Mouse (Mus musculus) stomach, postnatal 0 days (tissue): ENCODE measurements around the gene Plekhj1. TPM values are rescaled to one million over a fixed set of nuclear protein-coding genes. Genes with fewer than 3 reads are reported as not detected.

ENCODE experiments used
- ATAC-seq: fragments of 200-750 bp; cut with Nextera tagmentation; 2 replicates; pipeline ENCODE4 v1.8.0; 2017; ENCODE audit not compliant: low FRiP score, low TSS enrichment
- DNase-seq: peaks from one replicate; pipeline ENCODE4 v3.0.0-alpha.2; 2016; ENCODE audit warnings: low spot score
- H3K27ac ChIP-seq: fragments of 300-500 bp; sonication (generic); replicated peaks from 2 replicates; pipeline ENCODE4 v1.5.1; 2014; ENCODE audit warnings: mild to moderate bottlenecking, control low read depth
- H3K27me3 ChIP-seq: fragments of 300-500 bp; sonication (generic); 2 replicates; pipeline ENCODE4 v1.6.1; 2014; ENCODE audit warnings: low read length; ENCODE audit not compliant: control insufficient read depth, insufficient read depth
- H3K36me3 ChIP-seq: fragments of 300-500 bp; sonication (generic); 2 replicates; pipeline ENCODE4 v1.6.1; 2014; ENCODE audit warnings: low read length, mixed read lengths; ENCODE audit not compliant: control insufficient read depth, insufficient read depth
- H3K4me1 ChIP-seq: fragments of 300-500 bp; sonication (generic); replicated peaks from 2 replicates; pipeline ENCODE4 v1.6.1; 2014; ENCODE audit warnings: antibody characterized with exemption; ENCODE audit not compliant: control insufficient read depth, insufficient read depth
- H3K4me2 ChIP-seq: fragments of 300-500 bp; sonication (generic); replicated peaks from 2 replicates; pipeline ENCODE4 v1.6.1; 2014; ENCODE audit warnings: low read depth, mild to moderate bottlenecking, control low read depth, moderate library complexity
- H3K4me3 ChIP-seq: fragments of 300-500 bp; sonication (generic); 2 replicates; pipeline ENCODE4 v1.5.1; 2014; ENCODE audit warnings: low read depth, low read length, control low read depth
- H3K9ac ChIP-seq: fragments of 300-500 bp; sonication (generic); 2 replicates; pipeline ENCODE4 v1.6.1; 2014; ENCODE audit warnings: mild to moderate bottlenecking, low read length, control low read depth, mixed read lengths
- H3K9me3 ChIP-seq: fragments of 300-500 bp; sonication (generic); 2 replicates; pipeline ENCODE4 v1.6.1; 2016; ENCODE audit warnings: low read length; ENCODE audit not compliant: control insufficient read depth
- CTCF ChIP-seq: IDR thresholded peaks from 2 replicates; pipeline ENCODE4 v1.5.1; 2016; ENCODE audit warnings: antibody characterized with exemption, low read depth, mild to moderate bottlenecking, moderate library complexity
- EP300 ChIP-seq: optimal IDR thresholded peaks from 2 replicates; pipeline ENCODE3; 2016; ENCODE audit warnings: antibody characterized with exemption
- WGBS: fragments of 180-500 bp; shearing (Covaris S2); extraction: QIAGEN DNeasy Blood & Tissue Kit; methylation state at CpG from one replicate; pipeline ENCODE4 v1.1.7; 2014; 5-methylcytosine and 5-hydroxymethylcytosine counted together
- microRNA counts: library from miRNA; unstranded; fragments of <30 nt; microRNA quantifications from one replicate; lab custom pipeline; 2015
- microRNA-seq: library from miRNA; unstranded; fragments of <30 nt; microRNA quantifications from one replicate; pipeline ENCODE4, GENCODE M21; 2016
- polyA plus RNA-seq: library from polyadenylated mRNA; unstranded; fragments of >200 nt; fragmentation: Nextera tagmentation; extraction: Ambion mirVana; gene quantifications from 2 replicates; pipeline ENCODE4 v1.2.1, GENCODE M21; 2015

The Plekhj1 gene
- polyA plus RNA-seq, 1 experiment from 2014 or later, result 62.0 TPM

- Histone ChIP-seq H3K4me2 (peak overlapping the region; percentile 64), H3K4me3 (peak overlapping the region; percentile 30), H3K4me1 (peaks cover 10% of the 10 kb centered on the region), H3K27me3 (no peaks in the 10 kb centered on the region), H3K9ac (peak overlapping the region; percentile 45), H3K27ac (peak overlapping the region; percentile 95), H3K36me3 (no peaks in the 10 kb centered on the region), H3K9me3 (no peaks in the 10 kb centered on the region)
- 3% methylated on average over 16 of the region's 16 CpGs for WGBS
- TF ChIP-seq EP300 (peak; percentile 85), CTCF (peak; percentile 73)
- DNase-seq (peak; percentile 78), ATAC-seq (peak; percentile 79)
Measured at GRCm38 (mm10) chr10:80751188-80751832, 47.1 kb downstream of the Plekhj1 start.

- H3K9ac ChIP-seq, result no peak overlapping the region
- DNase-seq (peak; percentile 72), ATAC-seq (no peak)
- WGBS, result 8% methylated on average over 6 of the region's 6 CpGs
- H3K9me3 ChIP-seq, result no peaks in the 10 kb centered on the region
- peaks cover 6% of the 10 kb centered on the region for H3K4me1 ChIP-seq
- TF ChIP-seq CTCF, result no peak
- no peak for TF ChIP-seq EP300
- H3K27me3 ChIP-seq, result no peaks in the 10 kb centered on the region
- no peaks in the 10 kb centered on the region for H3K36me3 ChIP-seq
- H3K27ac ChIP-seq, result no peak overlapping the region
- H3K4me2 ChIP-seq, result no peak overlapping the region
- H3K4me3 ChIP-seq, result no peak overlapping the region
Measured at GRCm38 (mm10) chr10:80748609-80749008, 49.8 kb downstream of the Plekhj1 start.

- no peak for ATAC-seq
Measured at GRCm38 (mm10) chr10:80747410-80747809, 51.0 kb downstream of the Plekhj1 start.

More at GRCm38 (mm10) chr10:80747410-80747809, 51.0 kb downstream of the Plekhj1 start:
- H3K36me3 ChIP-seq, result no peaks in the 10 kb centered on the region
- no peak overlapping the region for H3K4me3 ChIP-seq
- WGBS, result 8% methylated on average over 3 of the region's 3 CpGs
- H3K9ac ChIP-seq, result no peak overlapping the region
- no peaks in the 10 kb centered on the region for H3K9me3 ChIP-seq
- no peaks in the 10 kb centered on the region for H3K27me3 ChIP-seq
- H3K4me1 ChIP-seq, result peaks cover 3% of the 10 kb centered on the region
- TF ChIP-seq CTCF (peak; percentile 98), EP300 (no peak)
- no peak overlapping the region for H3K27ac ChIP-seq
- no peak overlapping the region for H3K4me2 ChIP-seq
- peak; percentile 86 for DNase-seq

MicroRNA genes within 50 kb of the gene (microRNA counts, 519-probe panel; counts per million panel counts)
- microRNA mmu-miR-1982 (lab: Ali Mortazavi, UCI), result not detected

Small RNAs within 50 kb of the gene (microRNA-seq; reads per million reads assigned to microRNA genes)
- gene Mir1982, result 1.6 reads per million

Other genes with a start within 250 kb of the Plekhj1 start
- 7.1 and 8.5 TPM in 2 replicates for gene Rexo1, start 237.1 kb downstream of the Plekhj1 start, polyA plus RNA-seq
- gene Klf16, start 221.3 kb downstream of the Plekhj1 start, polyA plus RNA-seq, result 8.3 and 8.4 TPM in 2 replicates
- gene Abhd17a, start 208.3 kb downstream of the Plekhj1 start, polyA plus RNA-seq, result 92.5 and 103 TPM in 2 replicates
- 67.8 and 77.3 TPM in 2 replicates for gene Scamp4, start 195.8 kb downstream of the Plekhj1 start, polyA plus RNA-seq
- 4.1 and 4.3 TPM in 2 replicates for gene Adat3, start 195.7 kb downstream of the Plekhj1 start, polyA plus RNA-seq
- gene Gm49322, start 192.6 kb downstream of the Plekhj1 start, polyA plus RNA-seq, result 1.4 and 1.7 TPM in 2 replicates
- gene Csnk1g2, start 175.8 kb downstream of the Plekhj1 start, polyA plus RNA-seq, result 75.4 and 83.9 TPM in 2 replicates
- 28.3 and 30.0 TPM in 2 replicates for gene Btbd2, start 141.6 kb downstream of the Plekhj1 start, polyA plus RNA-seq
- 55.2 and 61.7 TPM in 2 replicates for gene Mknk2, start 120.5 kb downstream of the Plekhj1 start, polyA plus RNA-seq
- 22.9 and 23.9 TPM in 2 replicates for gene Mob3a, start 96.6 kb downstream of the Plekhj1 start, polyA plus RNA-seq
- gene Izumo4, start 96.4 kb downstream of the Plekhj1 start, polyA plus RNA-seq, result 14.8 and 18.0 TPM in 2 replicates
- 38.7 and 42.7 TPM in 2 replicates for gene Ap3d1, start 56.4 kb downstream of the Plekhj1 start, polyA plus RNA-seq
- 5.4 and 6.2 TPM in 2 replicates for gene Dot1l, start 43.4 kb downstream of the Plekhj1 start, polyA plus RNA-seq
- 27.7 and 31.8 TPM in 2 replicates for gene Sf3a2, start 428 bp downstream of the Plekhj1 start, polyA plus RNA-seq
- 6.8 and 6.9 TPM in 2 replicates for gene Amh, start 6.6 kb upstream of the Plekhj1 start, polyA plus RNA-seq
- gene Jsrp1, start 14.9 kb upstream of the Plekhj1 start, polyA plus RNA-seq, result 0.86 and 0.96 TPM in 2 replicates
- 1,070 and 1,103 TPM in 2 replicates for gene Oaz1, start 28.0 kb upstream of the Plekhj1 start, polyA plus RNA-seq
- gene Lingo3, start 45.4 kb upstream of the Plekhj1 start, polyA plus RNA-seq, result 0.12 and 0.17 TPM in 2 replicates
- 176 and 180 TPM in 2 replicates for gene Lsm7, start 56.6 kb upstream of the Plekhj1 start, polyA plus RNA-seq
- 17.7 and 23.0 TPM in 2 replicates for gene Sppl2b, start 56.6 kb upstream of the Plekhj1 start, polyA plus RNA-seq
- 2.0 and 2.2 TPM in 2 replicates for gene Tmprss9, start 73.2 kb upstream of the Plekhj1 start, polyA plus RNA-seq
- 292 and 304 TPM in 2 replicates for gene Timm13, start 102.3 kb upstream of the Plekhj1 start, polyA plus RNA-seq
- gene Lmnb2, start 119.6 kb upstream of the Plekhj1 start, polyA plus RNA-seq, result 12.0 and 12.4 TPM in 2 replicates
- 59.5 and 62.2 TPM in 2 replicates for gene Gadd45b, start 131.4 kb upstream of the Plekhj1 start, polyA plus RNA-seq
- gene Gng7, start 216.3 kb upstream of the Plekhj1 start, polyA plus RNA-seq, result 1.3 and 1.8 TPM in 2 replicates
- gene Diras1, start 227.0 kb upstream of the Plekhj1 start, polyA plus RNA-seq, result 0.40 and 0.42 TPM in 2 replicates
- gene Slc39a3, start 238.8 kb upstream of the Plekhj1 start, polyA plus RNA-seq, result 11.0 and 11.1 TPM in 2 replicates